Mouse (Mus musculus): ENCODE results near the gene Gm20388. TPM values are rescaled to one million over a fixed set of nuclear protein-coding genes. Genes with fewer than 3 reads are reported as not detected.

Gm20388 gene
- polyA plus RNA-seq, 1 experiment from 2014 or later, result not detected

DNA sequence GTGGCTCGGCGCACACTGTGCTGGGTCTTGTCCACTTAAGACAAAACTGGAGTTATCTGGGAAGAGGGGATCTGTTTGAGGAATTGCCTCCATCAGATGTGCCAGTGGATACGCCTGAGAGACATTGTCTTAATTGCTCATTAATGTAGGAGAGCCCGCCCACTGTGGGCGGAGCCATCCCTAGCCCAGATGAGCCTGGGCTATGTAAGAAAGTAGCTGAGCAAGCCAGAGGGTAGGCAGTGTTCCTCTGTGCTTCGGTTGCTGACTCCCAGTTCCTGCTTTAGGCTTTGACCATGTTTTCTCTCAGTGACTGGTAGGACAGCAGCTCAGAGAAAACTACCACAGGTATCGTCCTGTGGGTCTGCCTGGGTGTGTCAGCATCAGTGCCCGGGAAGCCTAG lies 2923.8 kb downstream of the Gm20388 start:
- H3K4me2 ChIP-seq, result no peak overlapping the region

DNA sequence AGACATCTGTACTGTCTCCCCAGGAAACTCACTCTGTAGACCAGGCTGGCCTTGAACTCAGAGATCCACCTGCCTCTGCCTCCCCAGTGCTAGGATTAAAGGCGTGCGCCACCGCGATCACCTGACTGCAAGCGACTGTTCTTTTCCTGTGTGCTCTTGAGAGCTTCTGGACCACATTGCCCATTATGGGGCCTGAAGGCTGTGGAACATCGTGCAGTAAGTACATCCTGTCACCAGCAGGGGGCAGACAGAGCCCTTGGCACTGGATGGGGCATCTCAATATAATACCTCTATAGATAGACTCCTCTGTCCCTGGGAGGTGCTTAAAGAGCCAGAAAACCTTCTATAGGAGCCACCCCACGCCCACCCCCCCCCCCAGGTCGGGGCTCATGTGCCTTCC lies 2924.3 kb downstream of the Gm20388 start:
- ATAC-seq (ENCODE audit: low read depth) (peak; percentile 53), DNase-seq (peak; percentile 57)
- no peak overlapping the region for H3K4me2 ChIP-seq
- no peak overlapping the region for H3K27ac ChIP-seq
- H3K9me3 ChIP-seq (replicated peaks), result no peaks in the 10 kb centered on the region
- no peaks in the 10 kb centered on the region; the same call in none of the 2 replicates for H3K4me1 ChIP-seq (replicated peaks)
- 17% methylated on average over 8 of the region's 8 CpGs for WGBS (ENCODE audit: insufficient replicate concordance)
- no peaks in the 10 kb centered on the region for H3K36me3 ChIP-seq
- H3K4me3 ChIP-seq (replicated peaks), result no peak overlapping the region
- peaks cover 24% of the 10 kb centered on the region for H3K27me3 ChIP-seq
- H3K9ac ChIP-seq, result no peak overlapping the region

More for the DNA sequence above, 2923.8 kb downstream of the Gm20388 start:
- Histone ChIP-seq H3K27me3 (peaks cover 20% of the 10 kb centered on the region), H3K36me3 (no peaks in the 10 kb centered on the region), H3K9me3 (replicated peaks) (no peaks in the 10 kb centered on the region), H3K4me3 (replicated peaks) (no peak overlapping the region), H3K27ac (no peak overlapping the region), H3K9ac (no peak overlapping the region), H3K4me1 (replicated peaks) (no peaks in the 10 kb centered on the region; the same call in none of the 2 replicates)
- no peak for DNase-seq
- no peak for ATAC-seq (ENCODE audit: low read depth)
- WGBS (ENCODE audit: insufficient replicate concordance), result 76% methylated on average over 8 of the region's 8 CpGs

DNA sequence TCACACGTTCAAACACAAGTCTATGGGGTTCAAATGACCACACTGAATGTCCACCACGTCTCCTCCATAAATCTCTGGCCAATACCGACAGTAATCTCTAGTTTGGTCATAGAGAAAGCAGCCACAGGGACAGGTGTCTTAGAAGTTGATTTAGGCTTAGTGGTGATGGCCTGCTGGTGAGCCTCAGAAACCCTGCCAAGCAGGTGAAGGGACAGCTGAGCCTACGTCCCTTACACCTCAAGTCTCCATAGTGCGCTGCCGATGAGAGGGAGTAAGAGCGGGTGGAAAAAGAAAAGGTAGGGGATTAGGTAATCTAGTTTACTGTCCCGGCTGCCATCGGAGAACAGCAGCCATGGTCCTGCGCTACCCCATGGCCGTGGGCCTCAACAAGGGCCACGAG lies 2925.6 kb downstream of the Gm20388 start:
- WGBS (ENCODE audit: insufficient replicate concordance), result 77% methylated on average over 12 of the region's 12 CpGs
- Histone ChIP-seq H3K9ac (no peak overlapping the region), H3K4me2 (no peak overlapping the region), H3K27ac (no peak overlapping the region), H3K4me1 (replicated peaks) (no peaks in the 10 kb centered on the region; the same call in 1 of the 2 replicates), H3K27me3 (peaks cover 35% of the 10 kb centered on the region), H3K4me3 (replicated peaks) (no peak overlapping the region), H3K36me3 (no peaks in the 10 kb centered on the region), H3K9me3 (replicated peaks) (no peaks in the 10 kb centered on the region)
- no peak for DNase-seq
- no peak for ATAC-seq (ENCODE audit: low read depth)

DNA sequence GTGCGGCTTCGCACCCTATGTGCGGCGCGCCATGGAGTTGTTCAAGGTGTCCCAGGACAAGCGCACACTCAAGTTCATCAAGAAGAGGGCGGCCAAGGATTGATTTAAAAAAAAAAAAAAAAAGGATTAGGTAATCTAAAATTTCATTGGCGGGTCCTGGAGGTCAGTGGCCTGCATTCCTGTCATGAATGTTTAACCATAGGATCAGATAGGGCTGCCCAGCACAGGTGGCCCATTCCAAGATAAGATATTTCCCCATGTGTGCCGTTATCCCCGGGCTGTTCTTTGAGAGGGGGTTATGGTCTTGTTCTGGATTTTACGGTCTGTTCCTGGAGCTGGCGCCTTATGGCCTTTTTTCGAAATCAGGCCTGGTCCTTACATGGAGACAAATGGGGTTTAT lies 2926.1 kb downstream of the Gm20388 start:
- DNase-seq (no peak), ATAC-seq (ENCODE audit: low read depth) (no peak)
- H3K4me3 ChIP-seq (replicated peaks), result no peak overlapping the region
- H3K27me3 ChIP-seq, result peaks cover 32% of the 10 kb centered on the region
- no peak overlapping the region for H3K27ac ChIP-seq
- H3K9ac ChIP-seq, result no peak overlapping the region
- no peaks in the 10 kb centered on the region for H3K36me3 ChIP-seq
- no peaks in the 10 kb centered on the region for H3K9me3 ChIP-seq (replicated peaks)
- no peaks in the 10 kb centered on the region; the same call in 1 of the 2 replicates for H3K4me1 ChIP-seq (replicated peaks)
- no peak overlapping the region for H3K4me2 ChIP-seq
- 72% methylated on average over 13 of the region's 13 CpGs for WGBS (ENCODE audit: insufficient replicate concordance)

DNA sequence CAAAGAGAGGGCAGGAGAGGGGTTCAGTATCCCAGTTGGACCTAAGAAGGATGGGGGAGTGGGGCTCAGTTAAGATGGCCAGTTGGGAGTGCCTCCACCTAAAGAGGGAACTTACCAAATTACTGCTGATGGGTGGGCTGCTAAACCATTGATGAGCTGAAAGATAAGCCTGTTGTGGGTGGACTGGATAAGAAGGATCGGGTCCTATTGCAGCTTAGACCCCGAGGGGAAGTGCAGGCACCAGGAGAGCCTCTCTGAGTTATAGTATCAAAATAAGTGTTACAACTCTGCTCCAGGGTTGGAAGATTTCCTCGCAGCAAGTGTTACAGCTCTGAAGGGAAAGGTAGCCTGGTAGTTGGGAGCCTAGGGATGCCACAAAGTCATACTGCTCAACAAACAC lies 2933.5 kb downstream of the Gm20388 start:
- H3K4me3 ChIP-seq (replicated peaks), result no peak overlapping the region
- no peak for DNase-seq
- WGBS (ENCODE audit: insufficient replicate concordance), result 25% methylated on average over 3 of the region's 3 CpGs
- no peaks in the 10 kb centered on the region for H3K36me3 ChIP-seq
- no peak overlapping the region for H3K27ac ChIP-seq
- H3K4me1 ChIP-seq (replicated peaks), result peaks cover 4% of the 10 kb centered on the region; the same call in 1 of the 2 replicates
- H3K9ac ChIP-seq, result no peak overlapping the region
- H3K27me3 ChIP-seq, result peaks cover 69% of the 10 kb centered on the region
- H3K4me2 ChIP-seq, result no peak overlapping the region
- no peaks in the 10 kb centered on the region for H3K9me3 ChIP-seq (replicated peaks)
- ATAC-seq (ENCODE audit: low read depth), result no peak

DNA sequence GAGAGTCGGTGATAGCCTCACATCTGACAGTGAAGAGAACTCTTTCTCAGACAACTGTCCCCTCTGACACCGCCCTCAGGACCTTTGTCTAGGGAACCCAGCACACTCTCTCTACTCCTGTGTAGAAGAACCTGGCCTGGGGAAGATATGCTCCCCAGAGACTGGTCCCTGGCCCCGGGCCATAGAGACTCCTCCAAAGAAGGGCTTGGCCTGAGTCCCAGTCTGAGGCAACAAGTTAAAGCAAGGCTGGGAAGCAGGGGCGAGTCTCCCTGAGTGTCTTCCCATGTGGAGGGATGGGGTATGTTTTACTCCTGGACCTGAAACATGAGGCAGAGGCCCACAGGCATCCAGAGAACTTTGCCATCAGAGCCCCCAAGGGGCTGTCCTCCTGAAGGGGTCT lies 2935.0 kb downstream of the Gm20388 start:
- H3K4me3 ChIP-seq (replicated peaks), result no peak overlapping the region
- WGBS (ENCODE audit: insufficient replicate concordance), result 65% methylated on average over 4 of the region's 4 CpGs
- H3K27ac ChIP-seq, result no peak overlapping the region
- peaks cover 4% of the 10 kb centered on the region; the same call in 1 of the 2 replicates for H3K4me1 ChIP-seq (replicated peaks)
- ATAC-seq (ENCODE audit: low read depth) (no peak), DNase-seq (no peak)
- no peaks in the 10 kb centered on the region for H3K9me3 ChIP-seq (replicated peaks)
- peaks cover 72% of the 10 kb centered on the region for H3K27me3 ChIP-seq
- no peaks in the 10 kb centered on the region for H3K36me3 ChIP-seq
- no peak overlapping the region for H3K4me2 ChIP-seq
- H3K9ac ChIP-seq, result no peak overlapping the region

DNA sequence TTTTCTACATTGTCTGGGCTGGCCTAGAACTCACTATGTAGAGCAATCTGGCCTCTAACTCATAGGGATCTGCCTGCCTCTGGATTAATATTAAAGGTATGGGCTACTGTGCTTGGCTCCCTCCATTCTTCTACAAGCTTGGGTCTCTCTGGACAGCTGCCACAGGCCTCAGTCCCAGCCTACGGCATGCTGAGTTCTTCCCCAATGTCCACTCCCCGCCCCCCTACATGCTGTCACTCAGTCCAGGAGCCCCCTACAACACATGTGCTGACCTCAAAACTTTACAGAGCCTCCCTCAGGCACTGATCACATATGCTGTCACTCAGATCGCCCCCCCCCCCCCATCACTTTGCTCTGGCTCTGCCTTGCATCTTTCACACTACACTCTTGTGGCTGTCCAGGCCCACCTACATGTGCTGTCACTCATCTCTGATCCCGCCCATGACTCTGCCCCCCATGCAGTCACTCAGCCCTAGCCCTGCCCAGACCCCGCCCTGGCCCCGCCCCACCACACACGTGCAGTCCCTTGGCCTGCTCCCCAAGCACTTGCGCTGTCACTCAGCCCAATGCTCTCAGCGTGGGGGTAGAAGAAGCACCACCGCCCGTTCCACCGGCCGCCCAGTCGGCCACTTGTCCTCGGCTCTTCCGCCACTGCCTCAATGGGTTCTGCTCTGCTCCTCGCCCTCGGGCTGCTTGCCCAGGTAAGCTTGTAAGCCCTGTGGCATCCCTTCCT lies 2937.4 kb downstream of the Gm20388 start, which contains the start of gene Cdh15:
Gene Cdh15 (plus strand): TSS at position 138 of the 733 bp plus-strand sequence.
- no peak within 1 kb of the TSS for H3K27ac ChIP-seq
- 0 out of 2 replicates have a peak within 1 kb of the TSS, but pooled peaks have one; percentile 21 for H3K4me2 ChIP-seq
- peak; percentile 89 for ATAC-seq (ENCODE audit: low read depth)

DNA sequence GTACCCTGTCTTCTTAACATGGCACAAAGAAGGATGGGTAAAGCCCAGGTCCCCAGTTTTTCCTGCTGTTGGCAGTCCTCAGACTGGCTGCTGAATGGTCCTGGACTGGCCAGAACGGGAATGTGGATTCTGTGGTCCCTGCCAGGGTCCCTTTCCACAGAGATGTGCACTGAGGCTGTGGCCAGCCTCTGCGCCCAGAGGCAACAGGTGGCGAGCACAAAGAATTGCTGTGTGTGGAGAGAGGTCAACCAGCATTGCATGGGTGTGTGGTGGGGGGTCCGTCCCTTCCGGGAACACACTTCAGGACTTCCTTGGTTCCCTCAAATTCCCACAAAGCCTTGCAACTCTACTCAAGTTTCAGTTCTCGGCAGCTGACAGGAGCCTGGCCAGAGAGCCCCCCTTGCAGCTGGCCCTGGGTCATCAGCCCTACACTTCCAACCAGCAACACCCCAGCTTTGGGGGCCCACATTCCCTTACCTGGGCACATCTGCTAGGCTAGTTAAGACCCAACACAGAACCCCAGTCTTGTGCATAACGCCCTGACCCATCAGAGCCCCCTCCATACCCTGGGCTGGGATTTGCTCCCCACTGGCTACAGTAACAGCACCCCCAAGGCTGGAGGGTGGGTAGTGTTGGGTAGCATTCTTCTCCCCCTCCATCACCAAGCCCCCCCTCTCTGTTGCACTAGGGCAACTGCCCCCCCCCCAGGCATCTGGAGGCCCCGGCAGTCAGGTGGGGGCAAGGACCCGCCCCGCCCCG lies 2938.7 kb downstream of the Gm20388 start:
- Histone ChIP-seq H3K4me1 (replicated peaks) (peaks cover 4% of the 10 kb centered on the region; the same call in 1 of the 2 replicates), H3K27ac (no peak overlapping the region), H3K4me2 (no peak overlapping the region), H3K4me3 (replicated peaks) (no peak overlapping the region), H3K9ac (no peak overlapping the region), H3K27me3 (peaks cover 79% of the 10 kb centered on the region), H3K9me3 (replicated peaks) (no peaks in the 10 kb centered on the region), H3K36me3 (no peaks in the 10 kb centered on the region)
- DNase-seq (no peak), ATAC-seq (ENCODE audit: low read depth) (no peak)
- WGBS (ENCODE audit: insufficient replicate concordance), result 62% methylated on average over 11 of the region's 11 CpGs

More for the DNA sequence above, 2937.4 kb downstream of the Gm20388 start, which contains the start of gene Cdh15:
- DNase-seq, result peak; percentile 55
- 15% methylated on average over 18 of the region's 18 CpGs for whole genome bisulfite sequencing (ENCODE audit: insufficient replicate concordance)
- no peaks in the 10 kb centered on the region for H3K36me3 ChIP-seq
- H3K4me3 ChIP-seq (replicated peaks), result no peak within 1 kb of the TSS
- H3K9me3 ChIP-seq (replicated peaks), result no peaks in the 10 kb centered on the region
- peaks cover 79% of the 10 kb centered on the region for H3K27me3 ChIP-seq
- H3K4me1 ChIP-seq (replicated peaks), result peaks cover 4% of the 10 kb centered on the region; the same call in 1 of the 2 replicates
- H3K9ac ChIP-seq, result no peak within 1 kb of the TSS

DNA sequence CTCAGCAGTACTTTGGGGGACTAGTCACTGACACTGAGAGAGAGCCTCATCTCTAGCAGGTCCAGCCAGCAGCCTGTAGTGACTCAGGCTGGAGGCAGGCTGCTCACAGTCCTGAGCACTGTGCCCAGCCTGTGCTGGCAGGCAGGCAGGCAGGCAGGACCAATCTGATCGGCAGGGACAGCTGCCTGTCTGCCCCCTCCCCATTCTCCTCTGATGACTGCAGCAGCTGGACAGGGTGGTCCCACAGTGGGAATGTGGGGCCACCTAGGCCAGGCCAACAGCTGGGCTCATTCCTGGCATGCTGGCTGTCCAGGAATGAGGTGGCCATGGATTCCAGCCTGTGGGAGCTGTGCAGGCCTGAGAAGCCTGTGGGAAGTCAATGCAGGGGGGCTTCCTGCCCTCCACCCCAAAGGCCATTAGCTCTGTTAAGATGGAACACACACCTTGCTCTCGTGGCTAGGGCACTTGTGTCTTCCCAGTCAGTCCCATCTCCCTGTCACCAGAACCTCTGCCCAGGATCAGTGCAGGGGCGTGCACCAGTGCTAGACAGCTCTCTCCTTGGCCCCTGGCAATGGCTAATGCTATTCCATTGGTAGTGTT lies 2940.1 kb downstream of the Gm20388 start:
- H3K4me3 ChIP-seq (replicated peaks), result no peak overlapping the region
- WGBS (ENCODE audit: insufficient replicate concordance), result 41% methylated on average over 3 of the region's 3 CpGs
- no peak overlapping the region for H3K4me2 ChIP-seq
- peaks cover 79% of the 10 kb centered on the region for H3K27me3 ChIP-seq
- no peak overlapping the region for H3K27ac ChIP-seq
- H3K4me1 ChIP-seq (replicated peaks), result peaks cover 4% of the 10 kb centered on the region; the same call in 1 of the 2 replicates
- no peaks in the 10 kb centered on the region for H3K36me3 ChIP-seq
- H3K9ac ChIP-seq, result no peak overlapping the region
- ATAC-seq (ENCODE audit: low read depth) (no peak), DNase-seq (no peak)
- no peaks in the 10 kb centered on the region for H3K9me3 ChIP-seq (replicated peaks)

DNA sequence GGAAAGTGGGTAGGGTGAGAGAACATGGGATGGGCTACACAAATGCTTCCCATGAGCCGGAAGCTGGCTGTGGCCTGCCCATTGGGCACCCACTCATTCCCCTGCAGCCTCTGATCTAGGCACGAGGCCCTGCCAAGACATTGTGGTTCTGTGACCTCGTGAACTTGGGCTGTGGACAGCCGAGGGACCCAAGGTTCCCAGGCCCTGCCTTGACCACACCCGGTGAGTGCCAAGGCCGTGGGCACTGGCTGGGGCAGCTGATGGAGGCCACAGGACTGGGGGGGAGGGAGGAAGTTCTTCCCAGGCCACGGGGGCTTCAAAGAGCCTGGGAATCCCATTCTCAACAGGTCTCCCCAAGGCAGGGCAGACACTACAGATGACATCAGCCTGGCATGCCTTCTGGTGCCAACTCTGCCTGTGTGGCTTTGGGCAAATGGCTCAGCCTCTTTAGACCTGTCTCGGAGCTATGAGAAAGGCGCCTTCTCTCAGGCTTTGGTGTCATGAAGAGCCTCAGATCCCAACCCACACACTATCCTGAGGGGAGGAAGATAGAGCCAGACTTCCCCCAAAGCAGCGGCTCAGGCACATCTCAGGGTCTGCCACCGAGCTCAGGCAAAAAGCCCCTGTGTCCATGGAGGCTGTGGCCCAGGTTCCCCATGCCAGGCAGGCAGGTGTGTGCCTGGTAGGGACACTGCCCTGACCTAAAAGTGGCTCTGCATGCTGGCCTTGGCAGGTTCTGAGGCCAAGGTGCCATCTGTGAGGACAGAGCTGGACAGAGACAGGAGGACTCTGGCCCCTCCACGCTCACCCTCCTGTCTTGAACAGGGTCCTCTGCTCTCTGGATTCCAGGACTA lies 2941.3 kb downstream of the Gm20388 start:
- H3K27me3 ChIP-seq, result peaks cover 68% of the 10 kb centered on the region
- H3K9ac ChIP-seq, result no peak overlapping the region
- no peak overlapping the region for H3K4me3 ChIP-seq (replicated peaks)
- DNase-seq, result no peak
- ATAC-seq (ENCODE audit: low read depth), result no peak
- H3K4me2 ChIP-seq, result no peak overlapping the region
- no peak overlapping the region for H3K27ac ChIP-seq
- H3K36me3 ChIP-seq, result no peaks in the 10 kb centered on the region
- H3K9me3 ChIP-seq (replicated peaks), result no peaks in the 10 kb centered on the region
- peaks cover 4% of the 10 kb centered on the region; the same call in 1 of the 2 replicates for H3K4me1 ChIP-seq (replicated peaks)
- 62% methylated on average over 12 of the region's 12 CpGs for WGBS (ENCODE audit: insufficient replicate concordance)

Measured in liver, embryonic 13.5 days (tissue).